Mouse (Mus musculus) MEL (cell line): ENCODE data around the gene Unc5b. TPM values are rescaled to one million over a fixed set of nuclear protein-coding genes. Genes with fewer than 3 reads are reported as not detected.

Experiments
- DNase-seq: peaks from one replicate; pipeline ENCODE4 v3.0.0; 2011; ENCODE audit warnings: low read depth, low spot score
- H3K27ac ChIP-seq: 2 replicates; pipeline ENCODE4 v1.5.1; 2012; ENCODE audit warnings: low read depth, mild to moderate bottlenecking, control low read depth, low read length, moderate library complexity; ENCODE audit not compliant: control insufficient read depth
- H3K27me3 ChIP-seq, 2 experiments: fragments of 150-350 bp in 1 of 2; sonication (generic) in 1 of 2; 2 replicates each; pipeline ENCODE4 v1.6.1; 2012; ENCODE audit warnings: low read length in 2 of 2, mild to moderate bottlenecking in 2 of 2, improper control_type of control experiment in 1 of 2, moderate library complexity in 1 of 2; ENCODE audit not compliant: insufficient read depth in 2 of 2, control insufficient read depth in 1 of 2
- H3K36me3 ChIP-seq, 2 experiments: 2 replicates each; pipeline ENCODE4 v1.6.1; 2012 to 2014; ENCODE audit warnings: low read length in 2 of 2, improper control_type of control experiment in 1 of 2, inconsistent platforms in 1 of 2, mild to moderate bottlenecking in 1 of 2; ENCODE audit not compliant: insufficient read depth in 2 of 2, control insufficient read depth in 1 of 2
- H3K4me1 ChIP-seq, 2 experiments: fragments of 150-350 bp in 1 of 2; sonication (generic) in 1 of 2; 2 replicates each; pipeline ENCODE4 v1.6.1; 2012; ENCODE audit warnings: low read length in 2 of 2, improper control_type of control experiment in 1 of 2, mild to moderate bottlenecking in 1 of 2; ENCODE audit not compliant: insufficient read depth in 2 of 2, control insufficient read depth in 1 of 2
- H3K4me3 ChIP-seq, 2 experiments: fragments of 150-350 bp in 1 of 2; sonication (generic) in 1 of 2; 2 replicates each; pipeline ENCODE4 v1.5.1; 2012; ENCODE audit warnings: low read depth in 2 of 2, low read length in 2 of 2, mild to moderate bottlenecking in 2 of 2, moderate library complexity in 2 of 2, control low read depth in 1 of 2, improper control_type of control experiment in 1 of 2; ENCODE audit not compliant: control insufficient read depth in 1 of 2, insufficient read depth in 1 of 2
- H3K79me2 ChIP-seq: 2 replicates; pipeline ENCODE4 v1.6.1; 2012; ENCODE audit warnings: mild to moderate bottlenecking, low read length, moderate library complexity; ENCODE audit not compliant: control insufficient read depth, poor library complexity, insufficient read depth
- H3K9ac ChIP-seq: 2 replicates; pipeline ENCODE4 v1.6.1; 2012; ENCODE audit warnings: low read depth, mild to moderate bottlenecking, control low read depth, low read length, moderate library complexity; ENCODE audit not compliant: control insufficient read depth, poor library complexity, severe bottlenecking
- H3K9me3 ChIP-seq: fragments of 150-350 bp; sonication (generic); replicated peaks from 2 replicates; pipeline ENCODE4 v1.6.1; 2012; ENCODE audit warnings: mild to moderate bottlenecking, low read length, improper control_type of control experiment, moderate library complexity; ENCODE audit not compliant: insufficient read depth
- BHLHE40 ChIP-seq: IDR thresholded peaks from 2 replicates; pipeline ENCODE4 v1.6.1; 2012; ENCODE audit warnings: low read depth, mild to moderate bottlenecking, inconsistent platforms, low read length, improper control_type of control experiment, borderline replicate concordance
- E2F4 ChIP-seq: IDR thresholded peaks from 2 replicates; pipeline ENCODE4 v1.6.1; 2011; ENCODE audit warnings: low read depth, low read length, improper control_type of control experiment, borderline replicate concordance
- ELF1 ChIP-seq: IDR thresholded peaks from 2 replicates; pipeline ENCODE4 v1.6.1; 2014; ENCODE audit warnings: low read depth, mild to moderate bottlenecking, inconsistent platforms, low read length, improper control_type of control experiment, moderate library complexity
- EP300 ChIP-seq, 2 experiments: IDR thresholded peaks; 2 replicates each; pipeline ENCODE4 v1.6.1; 2011; ENCODE audit warnings: improper control_type of control experiment in 2 of 2, low read length in 2 of 2, low read depth in 1 of 2, mild to moderate bottlenecking in 1 of 2
- JUND ChIP-seq: IDR thresholded peaks from 2 replicates; pipeline ENCODE4 v1.6.1; 2011; ENCODE audit warnings: low read depth, mild to moderate bottlenecking, improper control_type of control experiment, low read length
- MAFK ChIP-seq: IDR thresholded peaks from 2 replicates; pipeline ENCODE4 v1.6.1; 2011; ENCODE audit warnings: low read depth, mild to moderate bottlenecking, low read length, improper control_type of control experiment, borderline replicate concordance
- MAX ChIP-seq: IDR thresholded peaks from 2 replicates; pipeline ENCODE4 v1.6.1; 2011; ENCODE audit warnings: low read length, improper control_type of control experiment
- MYB ChIP-seq: IDR thresholded peaks from 2 replicates; pipeline ENCODE4 v1.6.1; 2011; ENCODE audit warnings: mild to moderate bottlenecking, low read depth, low read length, improper control_type of control experiment
- NELFE ChIP-seq: IDR thresholded peaks from 2 replicates; pipeline ENCODE4 v1.6.1; 2011; ENCODE audit warnings: low read depth, low read length, improper control_type of control experiment
- NRF1 ChIP-seq: IDR thresholded peaks from 2 replicates; pipeline ENCODE4 v1.6.1; 2014; ENCODE audit warnings: low read depth, mild to moderate bottlenecking, inconsistent platforms, low read length, improper control_type of control experiment, moderate library complexity; ENCODE audit not compliant: poor library complexity, insufficient read depth, severe bottlenecking
- TAL1 ChIP-seq: IDR thresholded peaks from 2 replicates; pipeline ENCODE4 v1.6.1; 2012; ENCODE audit warnings: mild to moderate bottlenecking, inconsistent platforms, low read length, moderate library complexity, mixed read lengths
- USF1 ChIP-seq: IDR thresholded peaks from 2 replicates; pipeline ENCODE4 v1.6.1; 2014; ENCODE audit warnings: low read depth, mild to moderate bottlenecking, inconsistent platforms, low read length, improper control_type of control experiment, moderate library complexity
- USF2 ChIP-seq, 2 experiments: IDR thresholded peaks; 2 replicates each; pipeline ENCODE4 v1.6.1; 2011 to 2012; ENCODE audit warnings: improper control_type of control experiment in 2 of 2, low read length in 2 of 2, borderline replicate concordance in 1 of 2, inconsistent platforms in 1 of 2, low read depth in 1 of 2, mild to moderate bottlenecking in 1 of 2; ENCODE audit not compliant: insufficient read depth in 1 of 2
- ZKSCAN1 ChIP-seq: IDR thresholded peaks from 2 replicates; pipeline ENCODE4 v1.6.1; 2012; ENCODE audit warnings: low read depth, mild to moderate bottlenecking, inconsistent platforms, low read length, improper control_type of control experiment, moderate library complexity
- ZMIZ1 ChIP-seq: IDR thresholded peaks from 2 replicates; pipeline ENCODE4 v1.6.1; 2012; ENCODE audit warnings: low read depth, mild to moderate bottlenecking, inconsistent platforms, low read length, improper control_type of control experiment, moderate library complexity
- ZNF384 ChIP-seq: IDR thresholded peaks from 2 replicates; pipeline ENCODE4 v1.6.1; 2012; ENCODE audit warnings: low read depth, mild to moderate bottlenecking, inconsistent platforms, low read length, improper control_type of control experiment
- polyA plus RNA-seq, 2 experiments: library from polyadenylated mRNA; stranded (reverse) in 1 of 2; unstranded in 1 of 2; fragments of >175 nt in 1 of 2; fragments of >200 nt in 1 of 2; gene quantifications; 2 replicates each; pipeline versions ENCODE4 v1.2.1 to v1.2.4; 2012; ENCODE audit warnings: low replicate concordance in 2 of 2, low read depth in 1 of 2; ENCODE audit not compliant: insufficient read length in 2 of 2, insufficient read depth in 1 of 2, missing spikeins in 1 of 2
- total RNA-seq: library from RNA; depleted of rRNA; stranded (reverse); fragments of 300-350 nt; gene quantifications from 2 replicates; pipeline ENCODE4 v1.2.3, GENCODE M21; 2012

Unc5b gene
- total and polyA plus RNA-seq, 3 experiments = not detected

DNA sequence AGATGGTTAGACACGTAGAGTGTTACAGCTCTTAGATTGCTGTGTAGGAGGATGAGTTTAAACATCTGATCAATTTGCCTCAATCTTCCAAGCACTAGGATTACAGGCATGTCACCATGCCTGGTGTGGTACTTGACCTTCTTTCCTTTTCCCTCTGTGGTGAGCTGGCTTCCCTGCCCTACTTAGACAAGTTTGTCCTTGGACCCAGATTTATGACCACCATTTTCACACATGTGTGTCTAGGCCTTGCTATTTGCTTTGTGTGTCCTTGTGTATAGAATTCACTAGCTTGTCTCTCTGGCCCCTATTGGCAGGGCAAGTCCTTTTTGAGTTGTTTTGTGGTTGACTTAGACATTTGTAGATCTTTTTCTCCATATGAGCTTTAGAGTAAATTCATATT is 43.6 kb upstream of the Unc5b start:
- Histone ChIP-seq H3K27me3 (no peaks in the 10 kb centered on the region), H3K9ac (no peak overlapping the region)
- DNase-seq = no peak

DNA sequence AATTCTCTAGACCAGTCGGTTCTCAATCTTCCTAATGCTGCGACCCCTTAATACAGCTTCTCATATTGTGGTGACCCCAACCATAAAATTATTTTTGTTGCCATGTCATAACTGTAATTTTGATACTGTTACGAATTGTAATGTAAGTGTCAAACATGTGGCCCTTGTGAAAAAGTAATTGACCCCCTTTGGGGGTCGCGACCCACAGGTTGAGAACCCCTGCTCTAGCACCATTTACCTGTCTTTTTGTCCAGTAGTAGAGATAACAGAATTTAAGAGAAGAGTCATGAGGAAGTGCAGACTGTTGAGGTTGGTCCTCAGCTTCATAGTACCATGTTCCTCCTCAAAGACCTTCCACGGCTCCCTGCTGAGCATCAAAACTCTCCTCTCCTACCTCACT is 31.9 kb upstream of the Unc5b start:
- no peak overlapping the region for H3K4me3 ChIP-seq
- no peak overlapping the region for H3K9ac ChIP-seq
- no peaks in the 10 kb centered on the region for H3K36me3 ChIP-seq
- no peaks in the 10 kb centered on the region for H3K4me1 ChIP-seq
- DNase-seq = no peak
- H3K27ac ChIP-seq = no peak overlapping the region
- no peaks in the 10 kb centered on the region for H3K79me2 ChIP-seq
- H3K9me3 ChIP-seq = no peaks in the 10 kb centered on the region
- TF ChIP-seq JUND (no peak), MAX (no peak), USF1 (no peak), NELFE (no peak), E2F4 (no peak), ZKSCAN1 (no peak), ZMIZ1 (no peak), BHLHE40 (no peak), USF2 (IDR thresholded peaks at IDR 0.05; ENCODE audit: borderline replicate concordance in 1 of 2, insufficient read depth in 1 of 2, low read depth in 1 of 2, low read length in 2 of 2) (no peak), MYB (no peak), MAFK (no peak), ZNF384 (no peak), ELF1 (no peak), EP300 (IDR thresholded peaks at IDR 0.05; ENCODE audit: low read depth in 1 of 2, low read length in 2 of 2) (no peak), TAL1 (no peak)
- H3K27me3 ChIP-seq = no peaks in the 10 kb centered on the region

More for the DNA sequence above, 43.6 kb upstream of the Unc5b start:
- Histone ChIP-seq H3K4me1 (no peaks in the 10 kb centered on the region), H3K9me3 (no peaks in the 10 kb centered on the region), H3K36me3 (no peaks in the 10 kb centered on the region), H3K27ac (no peak overlapping the region), H3K79me2 (no peaks in the 10 kb centered on the region), H3K4me3 (no peak overlapping the region)
- no peak for TF ChIP-seq TAL1
- no peak for TF ChIP-seq NRF1
